Mouse (Mus musculus) T-helper 2 cell (primary cell): ENCODE results near the gene Gm21411.

ENCODE experiments used
- in situ Hi-C: fragments of 300-600 bp; cut with MboI, MseI; formaldehyde crosslinking; loops from one replicate; pipeline ENCODE4 v1.15.1; 2025; ENCODE audit warnings: high pct_unique_total_duplicates

Gene Gm21411

GRCm38 (mm10) chr4:146909386-146910137 lies at the start of gene Gm21411:
Gene Gm21411, minus strand, starts transcription at chr4:146909590.
- in situ Hi-C loops = loop anchor here (5.0 to 10.0 kb wide), 2 partner anchors 75 to 573 kb away; no protein-coding TSS in a partner anchor

- in situ Hi-C loops = loop anchor here (25.0 kb wide), 1 partner anchor 1129 kb away; no protein-coding TSS in a partner anchor
Observed at GRCm38 (mm10) chr4:146941691-146942090, 32.3 kb upstream of the Gm21411 start.

DNA sequence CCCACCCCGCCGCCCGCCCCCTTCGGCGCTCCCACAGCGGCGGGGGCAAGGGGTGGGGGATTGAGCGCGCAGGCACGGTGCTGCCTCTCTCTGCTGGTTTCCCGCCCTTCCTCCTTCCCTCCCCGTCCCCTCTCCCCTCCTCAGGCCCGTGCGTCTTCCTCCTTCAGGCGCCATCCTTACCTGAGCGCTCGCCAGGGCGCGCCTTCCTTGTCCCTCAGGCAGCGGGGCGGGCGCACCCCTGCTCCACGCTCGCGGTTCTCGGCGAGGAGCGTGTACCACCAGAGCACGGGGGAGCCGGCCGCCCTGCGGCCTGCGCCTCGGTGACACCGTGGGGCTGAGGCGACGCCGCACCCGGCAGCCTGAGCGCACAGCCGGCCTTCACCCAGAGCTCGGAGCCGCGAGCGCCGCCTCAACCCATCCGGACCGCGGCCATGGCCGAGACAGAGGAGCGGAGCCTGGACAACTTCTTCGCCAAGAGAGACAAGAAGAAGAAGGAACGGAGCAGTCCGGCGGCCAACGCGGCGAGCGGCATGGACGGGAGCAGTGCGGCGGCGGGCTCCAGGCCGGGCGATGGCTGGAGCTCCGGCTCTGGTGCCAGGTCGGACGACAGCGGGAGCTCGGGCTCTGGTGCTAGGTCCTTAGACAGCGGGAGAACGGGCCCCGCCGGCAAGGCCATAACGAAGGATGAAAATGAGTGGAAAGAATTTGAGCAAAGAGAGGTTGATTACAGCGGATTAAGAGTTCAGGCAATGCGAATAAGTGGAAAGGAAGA lies 23.1 kb upstream of the Gm21411 start:
- in situ Hi-C loops = loop anchor here (25.0 kb wide), 1 partner anchor 1120 kb away; no protein-coding TSS in a partner anchor

- in situ Hi-C loops = no loop called here
Observed at GRCm38 (mm10) chr4:146915196-146915595, 5.8 kb upstream of the Gm21411 start.

GRCm38 (mm10) chr4:146908131-146908530 lies 1.3 kb downstream of the Gm21411 start:
- in situ Hi-C loops = loop anchor here (10.0 kb wide), 1 partner anchor 73 kb away; no protein-coding TSS in a partner anchor

- in situ Hi-C loops = loop anchor here (5.0 to 10.0 kb wide), 2 partner anchors 70 to 333 kb away; no protein-coding TSS in a partner anchor
Observed at GRCm38 (mm10) chr4:146904782-146905181, 4.6 kb downstream of the Gm21411 start.

GRCm38 (mm10) chr4:146903126-146903525 lies 6.3 kb downstream of the Gm21411 start:
- in situ Hi-C loops = loop anchor here (5.0 to 10.0 kb wide), 2 partner anchors 68 to 334 kb away; no protein-coding TSS in a partner anchor
